Mouse (Mus musculus) CD4-positive, CD25-positive, alpha-beta regulatory T cell, adult 2 months (primary cell): ENCODE data around the gene Htra3.

ENCODE experiments used
- DNase-seq: peaks from one replicate; pipeline ENCODE4 v3.0.0-alpha.2; 2012; ENCODE audit warnings: low read depth, low spot score

Gene Htra3

GRCm38 (mm10) chr5:35653743-35654395, 25.7 kb downstream of the Htra3 start:
- no peak for DNase-seq

GRCm38 (mm10) chr5:35652872-35653271, 26.7 kb downstream of the Htra3 start:
- no peak for DNase-seq

- no peak for DNase-seq
Measured at GRCm38 (mm10) chr5:35652319-35652718, 27.3 kb downstream of the Htra3 start.

- DNase-seq: no peak
Measured at GRCm38 (mm10) chr5:35648230-35648629, 31.4 kb downstream of the Htra3 start.

GRCm38 (mm10) chr5:35647562-35647961, 32.0 kb downstream of the Htra3 start:
- no peak for DNase-seq

- DNase-seq: no peak
Measured at GRCm38 (mm10) chr5:35646927-35647326, 32.7 kb downstream of the Htra3 start.

- DNase-seq: no peak
Measured at GRCm38 (mm10) chr5:35645938-35646493, 33.6 kb downstream of the Htra3 start.

- DNase-seq: no peak
Measured at GRCm38 (mm10) chr5:35644082-35644481, 35.5 kb downstream of the Htra3 start.

- DNase-seq: no peak
Measured at GRCm38 (mm10) chr5:35643401-35644048, 36.1 kb downstream of the Htra3 start.

- no peak for DNase-seq
Measured at GRCm38 (mm10) chr5:35641961-35642584, 37.5 kb downstream of the Htra3 start.

GRCm38 (mm10) chr5:35636016-35636415, 43.6 kb downstream of the Htra3 start:
- DNase-seq: no peak

- no peak for DNase-seq
Measured at GRCm38 (mm10) chr5:35632841-35633240, 46.7 kb downstream of the Htra3 start.

GRCm38 (mm10) chr5:35631755-35632154, 47.8 kb downstream of the Htra3 start:
- DNase-seq: no peak

GRCm38 (mm10) chr5:35631224-35631623, 48.4 kb downstream of the Htra3 start:
- DNase-seq: no peak

- no peak for DNase-seq
Measured at GRCm38 (mm10) chr5:35630706-35631105, 48.9 kb downstream of the Htra3 start.

GRCm38 (mm10) chr5:35629333-35629732, 50.2 kb downstream of the Htra3 start:
- DNase-seq: no peak

- no peak for DNase-seq
Measured at GRCm38 (mm10) chr5:35628685-35629084, 50.9 kb downstream of the Htra3 start.

GRCm38 (mm10) chr5:35627307-35627840, 52.2 kb downstream of the Htra3 start:
- DNase-seq: no peak

- no peak for DNase-seq
Measured at GRCm38 (mm10) chr5:35626408-35626807, 53.2 kb downstream of the Htra3 start.

- no peak for DNase-seq
Measured at GRCm38 (mm10) chr5:35624751-35625239, 54.8 kb downstream of the Htra3 start.

- no peak for DNase-seq
Measured at GRCm38 (mm10) chr5:35623831-35624230, 55.8 kb downstream of the Htra3 start.

- DNase-seq: no peak
Measured at GRCm38 (mm10) chr5:35621114-35621513, 58.5 kb downstream of the Htra3 start.
